Mouse (Mus musculus): Measurements from ENCODE around the gene Cep250.

Cep250 gene

GRCm38 (mm10) chr2:155973348-155973747, 17.1 kb downstream of the Cep250 start:
- no peak for DNase-seq

- DNase-seq, result no peak
Observed at GRCm38 (mm10) chr2:155974087-155974731, 18.0 kb downstream of the Cep250 start.

DNA sequence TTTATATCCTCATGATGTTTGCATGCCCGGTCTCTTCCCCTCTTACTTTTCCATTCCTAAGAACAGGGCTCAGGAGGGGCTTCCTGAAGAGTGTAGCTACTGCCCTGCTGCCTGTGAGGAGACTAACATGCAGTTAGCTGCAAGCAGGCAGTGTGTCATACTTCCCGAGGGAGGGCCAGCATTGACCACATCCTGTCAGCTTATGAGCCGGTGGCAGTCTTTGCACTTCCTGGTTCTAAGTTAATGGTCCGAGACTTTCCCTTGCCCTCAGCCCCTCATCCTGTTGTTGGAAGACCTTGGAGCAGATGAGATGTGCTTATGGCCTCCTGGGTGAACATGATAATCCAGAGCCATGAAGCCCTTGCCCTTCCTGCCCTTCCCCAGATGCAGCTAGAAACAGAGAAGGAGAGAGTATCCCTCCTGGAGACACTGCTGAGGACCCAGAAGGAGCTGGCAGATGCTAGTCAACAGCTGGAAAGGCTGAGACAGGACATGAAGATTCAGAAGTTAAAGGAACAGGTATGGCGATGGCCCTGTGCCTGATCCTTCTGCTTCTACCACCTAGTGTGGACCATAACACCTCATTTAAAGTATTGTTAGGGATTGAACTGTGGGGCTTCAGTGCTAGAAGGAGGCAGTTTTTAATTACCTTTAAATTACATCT, 23.2 kb downstream of the Cep250 start:
- peak; percentile 48 to 62 for DNase-seq

GRCm38 (mm10) chr2:155985776-155986175, 29.5 kb downstream of the Cep250 start:
- DNase-seq, result no peak

GRCm38 (mm10) chr2:155987131-155987530, 30.9 kb downstream of the Cep250 start:
- DNase-seq, result no peak

DNA sequence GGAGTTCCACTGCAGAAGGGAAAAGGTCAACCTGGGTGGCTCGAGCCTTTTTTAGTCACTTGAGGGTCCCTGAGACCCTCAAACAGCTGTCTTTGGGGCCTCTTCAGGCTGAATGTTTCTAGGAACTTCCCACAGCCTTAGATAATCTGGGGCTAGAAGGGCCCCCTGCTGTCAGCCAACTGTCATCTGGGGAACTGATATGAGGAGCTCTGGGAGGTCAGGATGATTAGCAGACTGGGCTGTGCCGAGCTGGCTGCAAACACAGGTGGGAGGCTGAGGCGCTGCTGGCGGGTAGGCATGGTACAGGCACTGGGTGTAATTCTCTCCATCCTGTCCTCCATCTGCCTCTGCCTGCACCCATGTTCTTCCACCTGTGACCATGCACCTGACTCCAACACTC, 32.8 kb downstream of the Cep250 start:
- no peak for DNase-seq

DNA sequence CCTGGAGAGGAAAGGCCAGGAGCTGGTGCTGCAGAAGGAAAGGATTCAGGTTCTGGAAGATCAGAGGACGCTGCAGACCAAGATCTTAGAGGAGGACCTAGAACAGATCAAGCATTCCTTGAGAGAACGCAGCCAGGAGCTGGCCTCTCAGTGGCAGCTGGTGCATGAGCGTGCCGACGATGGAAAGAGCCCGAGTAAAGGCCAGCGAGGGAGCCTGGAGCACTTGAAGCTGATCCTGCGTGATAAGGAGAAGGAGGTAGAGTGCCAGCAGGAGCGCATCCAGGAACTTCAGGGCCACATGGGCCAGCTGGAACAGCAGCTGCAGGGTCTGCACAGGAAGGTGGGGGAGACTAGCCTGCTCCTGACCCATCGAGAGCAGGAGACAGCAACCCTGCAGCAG, 34.9 kb downstream of the Cep250 start:
- DNase-seq, result no peak

DNA sequence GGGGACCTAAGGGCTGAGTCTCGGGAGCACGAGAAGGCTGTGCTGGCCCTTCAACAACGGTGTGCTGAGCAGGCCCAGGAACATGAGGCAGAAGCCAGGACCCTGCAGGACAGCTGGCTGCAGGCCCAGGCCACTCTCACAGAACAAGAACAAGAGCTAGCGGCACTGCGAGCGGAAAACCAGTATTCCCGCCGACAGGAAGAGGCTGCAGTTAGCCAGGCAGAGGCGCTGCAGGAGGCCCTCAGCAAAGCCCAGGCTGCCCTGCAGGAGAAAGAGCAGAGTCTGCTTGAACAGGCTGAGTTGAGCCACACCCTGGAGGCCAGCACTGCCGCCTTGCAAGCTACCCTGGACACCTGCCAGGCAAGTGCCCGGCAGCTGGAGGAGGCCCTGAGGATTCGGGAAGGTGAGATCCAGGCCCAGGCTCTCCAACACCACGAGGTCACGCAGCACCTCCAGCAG, 35.6 kb downstream of the Cep250 start:
- DNase-seq, result peak; percentile 77 to 92

- DNase-seq, result peak in 1 of 2 experiments; percentile 8
Observed at GRCm38 (mm10) chr2:156005393-156005792, 49.1 kb downstream of the Cep250 start.

- DNase-seq, result peak; percentile 98 to 99
Observed at GRCm38 (mm10) chr2:156007888-156008532, 51.8 kb downstream of the Cep250 start, which contains the start of the genes 6430550D23Rik and Ergic3. 6430550D23Rik (minus strand) TSS chr2:156007977. Ergic3 (plus strand) TSS chr2:156008045.

DNA sequence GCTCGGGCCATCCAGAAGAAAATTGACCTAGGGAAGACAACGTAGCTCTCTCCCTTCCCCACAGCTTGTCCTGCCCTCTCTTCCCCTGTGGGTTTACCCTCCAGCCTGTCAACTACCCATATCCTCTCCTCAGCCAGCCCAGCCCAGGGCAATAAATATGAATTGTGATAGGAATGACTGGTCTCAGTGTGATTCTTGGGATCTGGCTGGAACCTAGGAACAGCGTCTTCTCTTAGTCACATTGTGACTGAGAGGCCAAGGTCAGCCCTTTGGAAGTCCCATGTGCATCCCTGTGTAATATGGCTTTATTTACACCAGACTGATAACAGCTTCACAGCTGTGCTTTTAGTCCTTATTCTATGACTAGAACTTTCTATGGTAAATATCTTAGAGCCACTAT, 61.8 kb downstream of the Cep250 start:
- DNase-seq, result no peak

DNA sequence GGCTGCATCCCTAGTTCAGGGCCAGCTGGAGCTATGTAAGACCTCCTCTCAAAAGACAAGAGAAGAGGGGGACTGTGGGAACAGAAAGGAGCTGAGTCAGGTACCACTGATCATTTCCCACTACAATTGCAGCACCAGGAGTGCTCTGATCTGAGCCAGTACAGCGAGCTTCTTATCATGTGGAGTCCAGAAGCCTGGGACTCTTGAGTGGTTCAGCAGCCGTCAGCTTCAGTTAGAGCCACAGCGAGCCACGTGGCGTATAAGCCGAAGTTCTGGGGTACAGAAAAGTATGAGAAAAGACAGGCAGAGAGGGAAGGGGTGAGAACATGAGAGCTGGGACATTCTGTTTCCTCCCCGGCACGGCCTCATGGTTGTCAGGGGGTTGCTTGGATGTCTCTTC, 65.0 kb downstream of the Cep250 start:
- no peak for DNase-seq

DNA sequence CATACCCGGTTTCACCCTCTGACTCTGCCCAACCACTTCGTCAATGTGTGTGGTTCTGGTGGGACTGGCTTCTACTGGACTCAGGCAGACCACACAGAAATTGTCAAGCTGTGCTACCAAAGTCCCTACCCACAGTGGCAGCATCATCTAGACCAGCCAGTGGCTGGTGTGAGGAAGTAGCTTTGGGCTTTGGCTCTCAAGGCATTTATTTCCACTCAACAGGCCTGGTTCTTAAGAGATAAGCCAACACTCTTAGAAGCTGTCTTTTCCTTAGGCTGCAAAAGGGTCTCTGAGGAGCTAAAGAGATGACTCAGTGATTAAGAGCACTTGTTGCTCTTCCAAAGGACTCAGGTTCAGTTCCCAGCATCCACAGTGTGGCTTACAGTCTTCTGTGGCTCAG, 65.5 kb downstream of the Cep250 start:
- no peak for DNase-seq

DNA sequence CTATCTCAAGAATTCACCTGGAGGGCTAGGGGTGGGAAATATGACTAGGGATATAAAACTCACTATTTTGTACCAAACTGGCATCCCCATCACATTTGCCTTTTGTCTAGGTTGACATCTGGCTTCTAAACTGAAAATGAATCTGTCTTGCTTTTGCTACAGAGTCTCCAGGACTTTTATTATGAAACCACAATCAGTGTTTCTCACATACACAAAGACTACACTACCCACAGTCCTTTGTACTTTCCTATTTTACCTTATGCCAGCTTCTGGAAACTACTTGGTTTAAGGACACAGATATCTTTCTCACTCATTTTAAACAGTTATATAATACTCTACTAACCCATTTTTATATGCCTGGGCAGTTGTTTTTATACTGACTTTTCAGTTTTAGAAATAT, 69.2 kb downstream of the Cep250 start:
- DNase-seq, result no peak

DNA sequence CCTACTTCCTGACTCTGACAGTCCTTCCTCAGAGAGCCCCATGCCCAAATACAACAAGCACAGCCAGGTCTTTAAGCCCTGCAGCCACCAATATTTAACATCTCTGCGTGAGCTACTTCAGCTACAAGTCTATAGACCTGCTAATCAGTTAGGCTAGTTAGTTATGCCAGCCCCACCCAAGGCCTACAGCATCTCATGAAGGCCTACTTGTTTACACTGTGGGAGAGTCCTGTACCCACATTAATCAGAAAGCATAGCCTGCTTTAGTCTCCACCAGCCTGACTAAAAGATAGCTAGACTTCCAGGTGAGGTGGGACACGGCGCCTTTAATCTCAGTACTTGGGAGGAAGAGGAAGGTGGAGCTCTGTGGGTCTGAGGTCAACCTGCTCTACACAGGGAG, 83.1 kb downstream of the Cep250 start:
- DNase-seq, result no peak

GRCm38 (mm10) chr2:156042903-156043302, 86.6 kb downstream of the Cep250 start:
- DNase-seq, result no peak

DNA sequence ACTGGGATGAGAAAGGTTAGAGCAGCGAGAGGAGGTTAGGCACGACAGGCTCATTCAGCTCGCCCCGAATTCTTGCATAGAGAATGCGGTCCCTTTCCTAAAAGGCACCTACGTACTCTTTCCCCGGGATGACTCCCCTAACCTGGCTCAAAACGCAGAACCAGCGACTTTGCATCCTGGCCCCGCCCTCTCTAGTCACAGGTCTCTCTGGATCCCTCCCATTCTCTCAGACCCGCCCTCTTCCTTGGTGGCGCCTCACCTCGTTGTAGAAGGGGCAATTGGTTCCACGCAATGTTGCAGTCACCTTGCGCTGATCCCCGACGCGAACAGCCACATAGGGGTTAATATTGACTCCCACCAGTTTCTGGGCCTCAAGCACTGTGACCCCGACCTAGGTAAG, 91.7 kb downstream of the Cep250 start:
- DNase-seq, result peak; percentile 23 to 56
